Mouse (Mus musculus) erythroblast, embryonic 14.5 days (primary cell): ENCODE measurements at regions not wholly inside any gene's neighbourhood (a gene's known extent, or its start where the extent isn't known, plus 50 kb on each side); places are given as distances from the start of the nearest gene placed in this dataset.

Source experiments
- H3K27me3 ChIP-seq: 2 replicates; pipeline ENCODE4 v1.6.1; 2012; ENCODE audit warnings: inconsistent platforms; ENCODE audit not compliant: control insufficient read depth
- H3K36me3 ChIP-seq: 2 replicates; pipeline ENCODE4 v1.6.1; 2012; ENCODE audit warnings: mild to moderate bottlenecking, inconsistent platforms; ENCODE audit not compliant: control insufficient read depth
- H3K4me1 ChIP-seq: 2 replicates; pipeline ENCODE4 v1.6.1; 2012; ENCODE audit warnings: inconsistent platforms; ENCODE audit not compliant: control insufficient read depth
- H3K4me3 ChIP-seq: replicated peaks from 2 replicates; pipeline ENCODE3; 2012; ENCODE audit warnings: moderate library complexity, mild to moderate bottlenecking, inconsistent platforms
- H3K9me3 ChIP-seq: 2 replicates; pipeline ENCODE4 v1.6.1; 2012; ENCODE audit warnings: low read length, inconsistent platforms, mixed read lengths; ENCODE audit not compliant: control insufficient read depth
- GATA1 ChIP-seq: IDR thresholded peaks from 2 replicates; pipeline ENCODE4 v1.6.1; 2012; ENCODE audit warnings: low read length, inconsistent platforms, mixed read lengths
- TAL1 ChIP-seq: IDR thresholded peaks from 3 replicates; pipeline ENCODE4 v1.6.1; 2012; ENCODE audit warnings: low read length, inconsistent platforms, mixed read lengths

GRCm38 (mm10) chr8:92562471-92562870 is 111.6 kb upstream of the Irx6 start:
- Histone ChIP-seq H3K4me1 (no peaks in the 10 kb centered on the region), H3K36me3 (no peaks in the 10 kb centered on the region), H3K9me3 (no peaks in the 10 kb centered on the region), H3K27me3 (no peaks in the 10 kb centered on the region), H3K4me3 (no peak overlapping the region)
- no peak for TF ChIP-seq TAL1
- no peak for TF ChIP-seq GATA1

- TF ChIP-seq TAL1 (no peak), GATA1 (no peak)
- H3K36me3 ChIP-seq = no peaks in the 10 kb centered on the region
- H3K4me3 ChIP-seq = no peak overlapping the region
- no peaks in the 10 kb centered on the region for H3K27me3 ChIP-seq
- H3K9me3 ChIP-seq = no peaks in the 10 kb centered on the region
- no peaks in the 10 kb centered on the region for H3K4me1 ChIP-seq
These were observed 111.1 kb upstream of the Irx6 start for GRCm38 (mm10) chr8:92562962-92563361.

GRCm38 (mm10) chr8:92569650-92570049 is 104.4 kb upstream of the Irx6 start:
- H3K9me3 ChIP-seq = no peaks in the 10 kb centered on the region
- H3K27me3 ChIP-seq = no peaks in the 10 kb centered on the region
- H3K36me3 ChIP-seq = no peaks in the 10 kb centered on the region
- H3K4me3 ChIP-seq = no peak overlapping the region
- H3K4me1 ChIP-seq = no peaks in the 10 kb centered on the region
- TF ChIP-seq TAL1 (no peak), GATA1 (no peak)

- Histone ChIP-seq H3K27me3 (no peaks in the 10 kb centered on the region), H3K4me1 (no peaks in the 10 kb centered on the region), H3K4me3 (no peak overlapping the region), H3K9me3 (no peaks in the 10 kb centered on the region), H3K36me3 (no peaks in the 10 kb centered on the region)
- no peak for TF ChIP-seq GATA1
- no peak for TF ChIP-seq TAL1
These were observed 94.6 kb upstream of the Irx6 start for GRCm38 (mm10) chr8:92579446-92579845.

- TF ChIP-seq TAL1 = no peak
- TF ChIP-seq GATA1 = no peak
- no peak overlapping the region for H3K4me3 ChIP-seq
- H3K4me1 ChIP-seq = no peaks in the 10 kb centered on the region
- H3K36me3 ChIP-seq = no peaks in the 10 kb centered on the region
- H3K27me3 ChIP-seq = no peaks in the 10 kb centered on the region
- no peaks in the 10 kb centered on the region for H3K9me3 ChIP-seq
These were observed 93.0 kb upstream of the Irx6 start for GRCm38 (mm10) chr8:92581051-92581450.

GRCm38 (mm10) chr8:92600766-92601165 is 73.3 kb upstream of the Irx6 start:
- Histone ChIP-seq H3K36me3 (no peaks in the 10 kb centered on the region), H3K4me1 (no peaks in the 10 kb centered on the region), H3K4me3 (no peak overlapping the region), H3K27me3 (no peaks in the 10 kb centered on the region), H3K9me3 (no peaks in the 10 kb centered on the region)
- no peak for TF ChIP-seq TAL1
- TF ChIP-seq GATA1 = no peak

- Histone ChIP-seq H3K27me3 (no peaks in the 10 kb centered on the region), H3K4me1 (no peaks in the 10 kb centered on the region), H3K4me3 (no peak overlapping the region), H3K9me3 (no peaks in the 10 kb centered on the region; the same call in 1 of the 2 replicates), H3K36me3 (no peaks in the 10 kb centered on the region)
- TF ChIP-seq TAL1 (no peak), GATA1 (no peak)
These were observed 71.1 kb upstream of the Irx6 start for GRCm38 (mm10) chr8:92602973-92603372.

- Histone ChIP-seq H3K4me3 (no peak overlapping the region), H3K9me3 (no peaks in the 10 kb centered on the region; the same call in 1 of the 2 replicates), H3K27me3 (no peaks in the 10 kb centered on the region), H3K4me1 (no peaks in the 10 kb centered on the region), H3K36me3 (no peaks in the 10 kb centered on the region)
- TF ChIP-seq GATA1 (no peak), TAL1 (no peak)
These were observed 68.5 kb upstream of the Irx6 start for GRCm38 (mm10) chr8:92605631-92606030.

- H3K36me3 ChIP-seq = no peaks in the 10 kb centered on the region
- no peak for TF ChIP-seq GATA1
- TF ChIP-seq TAL1 = no peak
- H3K27me3 ChIP-seq = no peaks in the 10 kb centered on the region
- no peaks in the 10 kb centered on the region for H3K4me1 ChIP-seq
- no peak overlapping the region for H3K4me3 ChIP-seq
- no peaks in the 10 kb centered on the region; the same call in 1 of the 2 replicates for H3K9me3 ChIP-seq
These were observed 66.5 kb upstream of the Irx6 start for GRCm38 (mm10) chr8:92607604-92608003.

GRCm38 (mm10) chr8:92609908-92610307 is 64.2 kb upstream of the Irx6 start:
- Histone ChIP-seq H3K4me1 (no peaks in the 10 kb centered on the region), H3K36me3 (no peaks in the 10 kb centered on the region), H3K4me3 (no peak overlapping the region), H3K9me3 (no peaks in the 10 kb centered on the region; the same call in 1 of the 2 replicates), H3K27me3 (no peaks in the 10 kb centered on the region)
- no peak for TF ChIP-seq TAL1
